Mouse (Mus musculus) Muller cell, postnatal 12 days (primary cell): ENCODE measurements at regions not wholly inside any gene's neighbourhood (a gene's known extent, or its start where the extent isn't known, plus 50 kb on each side); places are given as distances from the start of the nearest gene placed in this dataset.

Experiments used
- DNase-seq: peaks from one replicate; pipeline ENCODE4 v3.0.0-alpha.2; 2015; ENCODE audit errors: inconsistent ontology term

- DNase-seq, result no peak
Measured at GRCm38 (mm10) chr1:176683146-176683545, 130.7 kb downstream of the Cep170 start.

GRCm38 (mm10) chr1:176681971-176682370 is 131.9 kb downstream of the Cep170 start:
- DNase-seq, result no peak

- no peak for DNase-seq
Measured at GRCm38 (mm10) chr1:176675184-176675583, 138.7 kb downstream of the Cep170 start.

GRCm38 (mm10) chr1:176671081-176671480 is 142.8 kb downstream of the Cep170 start:
- DNase-seq, result no peak

- no peak for DNase-seq
Measured at GRCm38 (mm10) chr1:176667552-176668306, 146.1 kb downstream of the Cep170 start.

GRCm38 (mm10) chr1:176660286-176660685 is 153.6 kb downstream of the Cep170 start:
- no peak for DNase-seq

- no peak for DNase-seq
Measured at GRCm38 (mm10) chr1:176658639-176659038, 155.2 kb downstream of the Cep170 start.

GRCm38 (mm10) chr1:176655487-176656333 is 158.2 kb downstream of the Cep170 start:
- no peak for DNase-seq

GRCm38 (mm10) chr1:176644248-176644647 is 169.6 kb downstream of the Cep170 start:
- no peak for DNase-seq

- DNase-seq, result no peak
Measured at GRCm38 (mm10) chr1:176623171-176623570, 190.7 kb downstream of the Cep170 start.

GRCm38 (mm10) chr1:176622213-176622612 is 191.7 kb downstream of the Cep170 start:
- DNase-seq, result no peak

GRCm38 (mm10) chr1:176621285-176621684 is 192.6 kb downstream of the Cep170 start:
- no peak for DNase-seq

- DNase-seq, result no peak
Measured at GRCm38 (mm10) chr1:176618896-176619295, 195.0 kb downstream of the Cep170 start.

GRCm38 (mm10) chr1:176615673-176616072 is 198.2 kb downstream of the Cep170 start:
- no peak for DNase-seq

GRCm38 (mm10) chr1:176594312-176594711 is 219.6 kb downstream of the Cep170 start:
- no peak for DNase-seq

GRCm38 (mm10) chr1:176588144-176588543 is 225.7 kb downstream of the Cep170 start:
- DNase-seq, result no peak

GRCm38 (mm10) chr1:176573703-176574102 is 240.2 kb downstream of the Cep170 start:
- peak; percentile 67 for DNase-seq

- peak; percentile 90 for DNase-seq
Measured at GRCm38 (mm10) chr1:176558457-176559415, 255.1 kb downstream of the Cep170 start.

GRCm38 (mm10) chr1:176534417-176534816 is 259.3 kb upstream of the Pld5 start:
- DNase-seq, result no peak

- DNase-seq, result no peak
Measured at GRCm38 (mm10) chr1:176529037-176529436, 253.9 kb upstream of the Pld5 start.

- DNase-seq, result no peak
Measured at GRCm38 (mm10) chr1:176511467-176511866, 236.4 kb upstream of the Pld5 start.

- DNase-seq, result no peak
Measured at GRCm38 (mm10) chr1:176505441-176505840, 230.3 kb upstream of the Pld5 start.
